Mouse (Mus musculus): Measurements from ENCODE around the gene Tshz3.

GRCm38 (mm10) chr7:36678031-36678430 lies 19.9 kb upstream of the Tshz3 start:
- no peak for TF ChIP-seq KAT2A (conservative IDR thresholded peaks at IDR 0.05; ENCODE audit: low read depth, low read length)
- TF ChIP-seq CTCF (IDR thresholded peaks at IDR 0.05 in 2 of 3, conservative IDR thresholded peaks at IDR 0.05 in 1 of 3; ENCODE audit: control insufficient read depth in 1 of 3, insufficient read depth in 1 of 3, low read depth in 2 of 3, low read length in 3 of 3, poor library complexity in 1 of 3, severe bottlenecking in 1 of 3) = no peak
